Mouse (Mus musculus): ENCODE results near the gene Galk1.
A peak's percentile ranks its signal among the peaks of the same experiment; 100 is the strongest.

Gene Galk1

GRCm38 (mm10) chr11:115983291-115983690 lies 29.2 kb downstream of the Galk1 start:
- DNase-seq (ENCODE audit: low spot score in 2 of 2): no peak

- no peak for DNase-seq (ENCODE audit: low spot score in 2 of 2)
These were observed 30.0 kb downstream of the Galk1 start for GRCm38 (mm10) chr11:115982472-115982871.

- no peak for DNase-seq (ENCODE audit: low spot score in 2 of 2)
These were observed 37.0 kb downstream of the Galk1 start for GRCm38 (mm10) chr11:115975544-115975943.

- DNase-seq (ENCODE audit: low spot score in 2 of 2): no peak
These were observed 37.5 kb downstream of the Galk1 start for GRCm38 (mm10) chr11:115975083-115975420.

GRCm38 (mm10) chr11:115974309-115975082 lies 38.0 kb downstream of the Galk1 start, which contains the start of gene Itgb4:
Itgb4 (plus strand) TSS chr11:115974709.
- peak; percentile 30 to 72 for DNase-seq (ENCODE audit: low spot score in 2 of 2)

GRCm38 (mm10) chr11:115971016-115971415 lies 41.5 kb downstream of the Galk1 start:
- DNase-seq (ENCODE audit: low spot score in 2 of 2): no peak

GRCm38 (mm10) chr11:115970006-115970673 lies 42.4 kb downstream of the Galk1 start:
- no peak for DNase-seq (ENCODE audit: low spot score in 2 of 2)

GRCm38 (mm10) chr11:115968731-115969405 lies 43.7 kb downstream of the Galk1 start:
- DNase-seq (ENCODE audit: low spot score in 2 of 2): no peak

- peak in 1 of 2 experiments; percentile 23 for DNase-seq (ENCODE audit: low spot score in 2 of 2)
These were observed 47.4 kb downstream of the Galk1 start for GRCm38 (mm10) chr11:115964977-115965604.

GRCm38 (mm10) chr11:115962651-115963412 lies 49.7 kb downstream of the Galk1 start:
- no peak for DNase-seq (ENCODE audit: low spot score in 2 of 2)

- DNase-seq (ENCODE audit: low spot score in 2 of 2): no peak
These were observed 53.5 kb downstream of the Galk1 start for GRCm38 (mm10) chr11:115959018-115959417.

Data from spleen, postnatal 4 days (tissue).